Mouse (Mus musculus) ES-E14 (cell line): ENCODE data around the gene Sympk. TPM values are rescaled to one million over a fixed set of nuclear protein-coding genes. Genes with fewer than 3 reads are reported as not detected.

Experiments
- DNase-seq: peaks from one replicate; pipeline ENCODE4 v3.0.0-alpha.2; 2013; ENCODE audit warnings: low read depth, low spot score
- H3K27ac ChIP-seq: 2 replicates; pipeline ENCODE4 v1.5.1; 2012; ENCODE audit warnings: low read depth, mild to moderate bottlenecking, low read length, moderate library complexity, mixed read lengths; ENCODE audit not compliant: poor library complexity, insufficient read depth, severe bottlenecking
- H3K36me3 ChIP-seq: 2 replicates; pipeline ENCODE4 v1.6.1; 2012; ENCODE audit warnings: mild to moderate bottlenecking, low read length, moderate library complexity, mixed read lengths; ENCODE audit not compliant: control insufficient read depth, poor library complexity, insufficient read depth, severe bottlenecking
- H3K4me1 ChIP-seq, 2 experiments: fragments of 150-350 bp in 1 of 2; sonication (generic) in 1 of 2; 2 replicates each; pipeline ENCODE4 v1.6.1; 2012; ENCODE audit warnings: low read length in 2 of 2, mild to moderate bottlenecking in 1 of 2, mixed read lengths in 1 of 2; ENCODE audit not compliant: control insufficient read depth in 2 of 2, insufficient read depth in 2 of 2, poor library complexity in 1 of 2
- H3K4me3 ChIP-seq, 2 experiments: fragments of 150-350 bp in 1 of 2; sonication (generic) in 1 of 2; 2 replicates each; pipeline ENCODE4 v1.5.1; 2012; ENCODE audit warnings: low read length in 2 of 2, low read depth in 1 of 2, mild to moderate bottlenecking in 1 of 2, mixed read lengths in 1 of 2; ENCODE audit not compliant: insufficient read depth in 1 of 2, poor library complexity in 1 of 2, severe bottlenecking in 1 of 2
- H3K9ac ChIP-seq: 2 replicates; pipeline ENCODE4 v1.6.1; 2012; ENCODE audit warnings: low read depth, mild to moderate bottlenecking, low read length, mixed read lengths; ENCODE audit not compliant: poor library complexity, insufficient read depth, severe bottlenecking
- H3K9me3 ChIP-seq: fragments of 150-350 bp; sonication (generic); 2 replicates; pipeline ENCODE4 v1.6.1; 2012; ENCODE audit warnings: low read depth, mild to moderate bottlenecking, low read length; ENCODE audit not compliant: control insufficient read depth, insufficient read depth
- CHD2 ChIP-seq: IDR thresholded peaks from 2 replicates; pipeline ENCODE4 v1.6.1; 2014; ENCODE audit warnings: mild to moderate bottlenecking, low read depth, low read length, inconsistent platforms
- HCFC1 ChIP-seq: IDR thresholded peaks from 2 replicates; pipeline ENCODE4 v1.6.1; 2012; ENCODE audit warnings: low read length, inconsistent platforms, borderline replicate concordance; ENCODE audit not compliant: insufficient read depth
- MAFK ChIP-seq: IDR thresholded peaks from 2 replicates; pipeline ENCODE4 v1.6.1; 2014; ENCODE audit warnings: mild to moderate bottlenecking, low read depth, low read length, inconsistent platforms; ENCODE audit not compliant: insufficient read depth
- ZC3H11A ChIP-seq: IDR thresholded peaks from 2 replicates; pipeline ENCODE4 v1.6.1; 2012; ENCODE audit warnings: low read depth, mild to moderate bottlenecking, inconsistent platforms, low read length, borderline replicate concordance
- ZNF384 ChIP-seq: IDR thresholded peaks from 2 replicates; pipeline ENCODE4 v1.6.1; 2012; ENCODE audit warnings: low read depth, low read length, inconsistent platforms
- in situ Hi-C, 2 experiments: fragments of 600-800 bp; cut with MboI; formaldehyde crosslinking; loops; one replicate each; pipeline ENCODE4 v1.15.1; 2025; ENCODE audit warnings: low sequenced_read_pairs in 2 of 2, inconsistent platforms in 1 of 2; ENCODE audit not compliant: unreplicated experiment in 2 of 2
- total RNA-seq: library from RNA; depleted of rRNA; stranded (reverse); fragments of 300-350 nt; gene quantifications from 2 replicates; pipeline ENCODE4 v1.2.3, GENCODE M21; 2012

Sympk gene
- total RNA-seq, 1 experiment: 91.5 TPM

DNA sequence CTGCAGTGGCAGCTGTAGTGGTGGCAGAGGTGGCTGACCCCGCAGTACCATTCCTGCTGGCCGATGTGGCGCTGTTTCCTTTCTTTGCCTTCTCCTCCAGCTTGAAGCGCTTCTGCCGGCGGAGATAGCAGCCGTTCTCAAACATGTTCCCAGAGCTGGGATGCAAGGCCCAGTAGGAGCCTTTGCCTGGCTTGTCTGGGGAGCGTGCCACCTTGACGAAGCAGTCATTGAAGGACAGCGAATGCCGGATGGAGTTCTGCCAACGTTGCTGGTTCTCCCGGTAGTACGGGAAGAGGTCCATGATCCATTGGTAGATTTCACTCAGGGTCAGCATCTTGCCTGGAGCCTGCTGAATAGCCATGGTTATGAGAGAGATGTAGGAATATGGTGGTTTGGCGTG lies 9.7 kb upstream of the Sympk start:
- H3K4me3 ChIP-seq: no peak overlapping the region
- peaks cover 0 to 2% of the 10 kb centered on the region in 2 experiments; a peak in 2 of 4 replicates for H3K4me1 ChIP-seq
- H3K9me3 ChIP-seq: no peaks in the 10 kb centered on the region
- no peak overlapping the region for H3K27ac ChIP-seq
- DNase-seq: no peak
- no peak overlapping the region for H3K9ac ChIP-seq
- in situ Hi-C loops: no loop called here
- H3K36me3 ChIP-seq: no peaks in the 10 kb centered on the region
- TF ChIP-seq ZNF384 (no peak), MAFK (no peak), HCFC1 (no peak), CHD2 (no peak), ZC3H11A (no peak)

DNA sequence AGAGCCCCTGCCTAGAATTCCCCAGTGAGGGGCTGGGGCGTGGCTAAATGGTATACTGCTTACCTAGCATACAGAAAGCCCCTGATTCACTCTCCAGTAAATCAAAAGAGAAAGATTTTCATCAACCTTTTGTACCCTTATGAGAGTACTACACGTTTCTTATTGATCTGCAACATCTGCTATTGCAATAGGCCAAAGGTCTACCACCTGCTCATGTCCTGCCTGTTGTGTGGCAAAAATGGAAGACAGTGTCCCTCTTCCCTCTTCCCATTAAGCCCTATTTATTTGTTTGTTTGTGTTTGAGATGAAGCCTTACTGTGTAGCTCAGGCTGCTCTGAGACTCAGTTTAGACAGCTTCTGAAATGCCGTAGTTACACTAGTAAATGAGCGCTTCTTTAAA lies 8.1 kb upstream of the Sympk start:
- DNase-seq: no peak
- Histone ChIP-seq H3K27ac (no peak overlapping the region), H3K9me3 (no peaks in the 10 kb centered on the region), H3K36me3 (no peaks in the 10 kb centered on the region), H3K4me3 (no peak overlapping the region), H3K4me1 (peaks cover 0 to 9% of the 10 kb centered on the region in 2 experiments; a peak in 2 of 4 replicates), H3K9ac (no peak overlapping the region)
- TF ChIP-seq MAFK: no peak
- in situ Hi-C loops: no loop called here

DNA sequence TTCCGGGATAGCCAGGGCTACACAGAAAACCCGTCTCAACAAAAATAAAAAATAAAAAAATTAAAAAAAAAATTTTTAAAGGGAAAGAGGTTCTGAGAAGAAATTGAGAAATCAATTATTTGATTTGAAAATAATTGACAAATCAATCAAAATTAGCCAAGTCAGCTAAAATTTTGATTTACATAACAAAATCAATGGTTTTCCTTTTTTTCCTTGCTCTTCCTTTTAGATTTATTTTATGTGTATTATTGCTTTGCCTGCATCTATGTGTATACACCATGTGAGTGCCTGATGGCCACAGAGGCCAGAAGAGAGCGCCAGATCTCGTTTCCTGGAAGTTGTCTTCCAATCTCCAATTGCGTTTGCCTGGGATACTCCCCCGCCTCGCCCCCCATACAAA lies 6.3 kb upstream of the Sympk start:
- H3K36me3 ChIP-seq: no peaks in the 10 kb centered on the region
- peak; percentile 70; the same call in 1 of the 2 replicates for TF ChIP-seq MAFK
- no peak for TF ChIP-seq ZNF384
- TF ChIP-seq HCFC1: no peak
- TF ChIP-seq CHD2: no peak
- TF ChIP-seq ZC3H11A: no peak

DNA sequence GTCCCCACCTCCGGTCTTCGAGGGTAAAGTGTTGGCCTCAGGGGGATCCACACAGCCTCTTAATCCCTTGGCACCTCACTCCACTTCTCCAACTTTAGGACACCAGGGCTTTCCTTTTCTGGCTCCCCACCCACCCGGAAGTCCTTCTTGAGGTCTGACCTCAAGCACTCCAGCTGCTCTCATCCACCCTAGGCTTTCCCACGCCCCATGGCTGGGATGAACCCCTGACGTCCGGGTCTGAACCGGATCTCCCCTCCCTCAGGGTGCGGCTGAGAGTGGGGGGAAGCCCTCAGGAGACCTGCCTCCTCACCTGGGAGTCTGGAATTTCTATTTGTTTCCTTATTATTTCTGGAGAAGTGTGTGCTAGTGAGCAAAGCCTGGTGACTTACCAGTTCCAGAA lies 3.1 kb upstream of the Sympk start:
- Histone ChIP-seq H3K27ac (no peak overlapping the region), H3K4me1 (peaks cover 1 to 12% of the 10 kb centered on the region in 2 experiments; a peak in 2 of 4 replicates), H3K36me3 (no peaks in the 10 kb centered on the region), H3K9me3 (no peaks in the 10 kb centered on the region), H3K4me3 (no peak overlapping the region), H3K9ac (no peak overlapping the region)
- DNase-seq: no peak
- in situ Hi-C loops: no loop called here
- TF ChIP-seq ZC3H11A (no peak), MAFK (no peak), HCFC1 (no peak), CHD2 (no peak), ZNF384 (no peak)

More for the DNA sequence above, 6.3 kb upstream of the Sympk start:
- no peak overlapping the region for H3K9ac ChIP-seq
- H3K9me3 ChIP-seq: no peaks in the 10 kb centered on the region
- H3K27ac ChIP-seq: no peak overlapping the region
- in situ Hi-C loops: no loop called here
- peaks cover 0 to 11% of the 10 kb centered on the region in 2 experiments; a peak in 1 of 4 replicates for H3K4me1 ChIP-seq
- no peak for DNase-seq
- H3K4me3 ChIP-seq: no peak overlapping the region

DNA sequence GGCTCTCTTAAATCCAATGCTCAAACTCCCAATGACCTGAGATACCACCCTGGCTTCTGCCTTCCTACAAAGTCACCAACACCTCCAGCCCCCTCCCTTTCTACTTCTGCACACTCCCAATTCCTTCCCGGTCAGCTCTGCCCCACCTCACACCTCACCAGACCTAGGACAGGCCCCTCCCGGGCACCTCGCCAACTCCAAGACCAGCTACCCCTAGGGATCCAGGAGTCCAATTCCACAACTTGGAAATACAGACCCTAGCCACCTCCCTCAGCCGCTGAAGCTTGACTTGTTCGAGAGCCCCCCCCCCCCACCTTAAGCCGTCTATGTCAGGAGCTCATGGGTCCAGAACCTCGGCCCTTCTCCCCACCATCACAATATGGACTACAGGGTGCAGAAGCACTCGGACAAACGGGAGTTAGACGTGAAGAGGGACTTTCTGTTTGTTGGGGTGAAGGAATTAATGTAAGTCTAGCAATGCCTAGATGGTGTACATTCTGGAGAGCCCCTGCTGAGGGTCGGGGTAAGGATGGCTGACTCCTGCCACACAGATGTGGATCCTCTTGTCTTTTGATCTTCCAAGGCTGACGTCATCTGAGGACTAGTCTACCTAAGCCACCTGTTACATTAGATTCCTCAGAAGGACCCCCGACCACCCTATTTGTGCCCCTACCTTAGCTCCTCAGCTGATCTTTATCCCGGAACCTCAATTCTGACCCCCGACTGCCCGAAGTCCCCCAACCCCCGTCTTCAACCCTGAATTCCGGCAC lies 1.8 kb upstream of the Sympk start:
- Histone ChIP-seq H3K9me3 (no peaks in the 10 kb centered on the region), H3K27ac (no peak overlapping the region), H3K9ac (no peak overlapping the region; the same call in 1 of the 2 replicates), H3K36me3 (peaks cover 2% of the 10 kb centered on the region; the same call in 1 of the 2 replicates), H3K4me3 (no peak overlapping the region), H3K4me1 (peaks cover 1 to 14% of the 10 kb centered on the region in 2 experiments; a peak in 2 of 4 replicates)
- no peak for TF ChIP-seq HCFC1
- no peak for TF ChIP-seq CHD2
- TF ChIP-seq ZC3H11A: no peak
- no peak for TF ChIP-seq MAFK
- no peak for TF ChIP-seq ZNF384
- in situ Hi-C loops: no loop called here
- no peak for DNase-seq
